Mouse (Mus musculus) forebrain, embryonic 12.5 days (tissue): ENCODE measurements around the gene Tmprss11e. TPM values are rescaled to one million over a fixed set of nuclear protein-coding genes. Genes with fewer than 3 reads are reported as not detected.

Experiments
- ATAC-seq: fragments of 200-750 bp; cut with Nextera tagmentation; 2 replicates; pipeline ENCODE4 v1.8.0; 2017; ENCODE audit warnings: moderate TSS enrichment; ENCODE audit not compliant: low FRiP score
- H3K27ac ChIP-seq: fragments of 300-500 bp; sonication (generic); 2 replicates; pipeline ENCODE4 v1.5.1; 2016; ENCODE audit warnings: mild to moderate bottlenecking
- H3K27me3 ChIP-seq: fragments of 300-500 bp; sonication (generic); 2 replicates; pipeline ENCODE4 v1.6.1; 2016; ENCODE audit warnings: mild to moderate bottlenecking
- H3K36me3 ChIP-seq: fragments of 300-500 bp; sonication (generic); replicated peaks from 2 replicates; pipeline ENCODE4 v1.6.1; 2016; ENCODE audit warnings: mild to moderate bottlenecking
- H3K4me1 ChIP-seq: fragments of 300-500 bp; sonication (generic); 2 replicates; pipeline ENCODE4 v1.6.1; 2016
- H3K4me2 ChIP-seq: fragments of 300-500 bp; sonication (generic); 2 replicates; pipeline ENCODE4 v1.6.1; 2016; ENCODE audit warnings: mild to moderate bottlenecking, moderate library complexity
- H3K4me3 ChIP-seq: fragments of 300-500 bp; sonication (generic); replicated peaks from 2 replicates; pipeline ENCODE4 v1.5.1; 2016; ENCODE audit warnings: mild to moderate bottlenecking
- H3K9ac ChIP-seq: fragments of 300-500 bp; sonication (generic); 2 replicates; pipeline ENCODE4 v1.6.1; 2016; ENCODE audit warnings: mild to moderate bottlenecking
- H3K9me3 ChIP-seq: fragments of 300-500 bp; sonication (generic); 2 replicates; pipeline ENCODE4 v1.6.1; 2016
- WGBS: fragments of 180-500 bp; shearing (Covaris S2); methylation state at CpG from one replicate; pipeline ENCODE4 v1.1.7; 2016; 5-methylcytosine and 5-hydroxymethylcytosine counted together
- polyA plus RNA-seq: library from polyadenylated mRNA; unstranded; fragments of >200 nt; fragmentation: Nextera tagmentation; extraction: Ambion mirVana; gene quantifications from 2 replicates; pipeline ENCODE4 v1.2.1, GENCODE M21; 2016

The Tmprss11e gene
- 0.06 TPM in 1 of 2 replicates, not detected in the other for polyA plus RNA-seq

DNA sequence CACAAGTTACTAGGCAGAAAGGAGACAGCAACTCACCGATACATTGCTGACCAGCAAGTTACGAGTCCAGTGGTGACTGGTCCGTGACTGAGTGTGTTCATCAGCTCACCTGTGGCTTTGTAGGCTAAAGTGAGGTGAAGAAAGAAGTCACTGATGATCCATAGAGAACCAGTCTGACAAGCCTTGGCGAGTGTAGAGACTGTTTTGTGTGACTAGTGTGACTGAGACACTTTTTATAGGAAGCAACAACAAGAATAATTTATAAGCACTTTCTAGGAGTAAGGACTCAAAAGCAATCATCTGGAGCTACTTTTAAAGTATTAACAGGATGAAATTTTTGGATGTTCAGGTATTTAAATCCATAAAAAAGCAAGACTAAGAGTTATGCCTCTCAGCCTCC lies at the start of gene Tmprss11e:
Tmprss11e (minus strand) TSS at position 101 of the 400 bp plus-strand sequence.
- ATAC-seq = no peak
- Histone ChIP-seq H3K9ac (no peak within 1 kb of the TSS), H3K36me3 (no peaks in the 10 kb centered on the region), H3K9me3 (no peaks in the 10 kb centered on the region), H3K4me2 (no peak within 1 kb of the TSS), H3K4me1 (no peaks in the 10 kb centered on the region), H3K4me3 (no peak within 1 kb of the TSS), H3K27ac (no peak within 1 kb of the TSS), H3K27me3 (no peaks in the 10 kb centered on the region)
- WGBS = 82% methylated on average over 4 of the region's 4 CpGs

DNA sequence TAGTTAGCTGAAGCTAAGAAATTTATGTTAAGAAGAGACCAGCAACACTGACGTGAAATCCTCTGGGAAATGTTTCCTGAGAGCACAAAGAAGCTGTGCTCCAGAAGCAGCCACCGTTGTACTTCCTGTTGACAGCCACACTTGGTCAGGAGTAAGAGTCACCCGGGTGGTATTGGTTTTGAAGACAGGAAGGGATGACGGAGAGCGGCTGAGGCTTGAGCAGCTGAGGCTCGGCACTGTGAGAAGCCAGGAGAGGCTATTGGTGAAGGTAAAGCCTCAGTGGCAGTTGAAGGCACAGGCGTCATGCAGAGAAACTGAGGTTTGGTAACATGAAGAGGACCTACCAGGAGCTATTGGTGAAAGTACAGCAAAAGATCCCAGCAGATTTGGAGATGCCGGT lies 47.2 kb upstream of the Tmprss11e start:
- Histone ChIP-seq H3K9me3 (no peaks in the 10 kb centered on the region), H3K36me3 (no peaks in the 10 kb centered on the region), H3K4me1 (no peaks in the 10 kb centered on the region), H3K4me3 (no peak overlapping the region), H3K4me2 (no peak overlapping the region), H3K9ac (no peak overlapping the region), H3K27me3 (no peaks in the 10 kb centered on the region), H3K27ac (no peak overlapping the region)
- no peak for ATAC-seq
- 77% methylated on average over 8 of the region's 8 CpGs for WGBS

DNA sequence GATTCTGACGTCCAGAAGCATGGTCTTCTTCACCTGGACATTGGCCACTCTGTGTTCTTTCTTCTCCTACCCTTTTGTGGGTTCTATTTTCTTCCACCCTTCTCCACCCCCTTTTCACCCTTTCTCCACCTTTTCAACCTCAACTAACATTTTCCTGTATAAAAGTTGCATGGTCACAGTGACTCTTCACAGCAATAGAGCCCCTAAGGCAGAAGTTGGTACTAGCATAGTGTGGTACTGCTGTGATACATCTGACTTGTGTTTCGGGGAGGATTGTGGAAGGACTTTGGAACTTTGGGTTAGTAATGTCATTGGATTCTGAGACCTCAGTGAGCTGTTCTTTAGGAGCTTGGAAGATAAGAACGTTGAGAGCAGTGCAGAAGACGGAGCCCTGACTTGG lies 46.6 kb upstream of the Tmprss11e start:
- 62% methylated on average over 4 of the region's 4 CpGs for WGBS
- H3K4me2 ChIP-seq = no peak overlapping the region
- H3K9ac ChIP-seq = no peak overlapping the region
- ATAC-seq = no peak
- H3K4me1 ChIP-seq = no peaks in the 10 kb centered on the region
- no peaks in the 10 kb centered on the region for H3K9me3 ChIP-seq
- H3K36me3 ChIP-seq = no peaks in the 10 kb centered on the region
- H3K4me3 ChIP-seq = no peak overlapping the region
- no peaks in the 10 kb centered on the region for H3K27me3 ChIP-seq
- no peak overlapping the region for H3K27ac ChIP-seq

DNA sequence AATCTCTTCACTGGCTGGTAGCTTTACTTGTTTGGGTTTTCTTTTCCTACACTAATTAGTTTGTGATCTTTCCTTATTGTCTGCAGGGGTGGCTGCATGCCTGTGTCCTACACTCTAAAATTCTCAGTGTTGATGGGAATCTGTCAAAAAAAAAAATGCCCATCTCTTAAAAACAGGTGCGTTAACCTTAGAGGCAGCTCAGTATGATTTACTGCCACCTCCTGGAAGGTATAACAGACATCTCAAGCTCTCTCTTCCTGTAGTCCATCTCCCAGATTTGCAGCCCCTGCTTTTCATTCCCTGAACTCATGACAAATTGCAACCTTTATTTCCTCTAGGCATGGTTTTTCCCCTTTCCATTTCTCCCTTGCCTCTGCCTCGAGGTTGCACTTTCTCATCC lies 44.3 kb upstream of the Tmprss11e start:
- Histone ChIP-seq H3K4me2 (no peak overlapping the region), H3K9ac (no peak overlapping the region), H3K4me3 (no peak overlapping the region), H3K9me3 (no peaks in the 10 kb centered on the region), H3K4me1 (no peaks in the 10 kb centered on the region; the same call in 1 of the 2 replicates), H3K27me3 (no peaks in the 10 kb centered on the region), H3K36me3 (no peaks in the 10 kb centered on the region), H3K27ac (no peak overlapping the region)
- WGBS = 66% methylated on average over 2 of the region's 2 CpGs
- ATAC-seq = no peak

DNA sequence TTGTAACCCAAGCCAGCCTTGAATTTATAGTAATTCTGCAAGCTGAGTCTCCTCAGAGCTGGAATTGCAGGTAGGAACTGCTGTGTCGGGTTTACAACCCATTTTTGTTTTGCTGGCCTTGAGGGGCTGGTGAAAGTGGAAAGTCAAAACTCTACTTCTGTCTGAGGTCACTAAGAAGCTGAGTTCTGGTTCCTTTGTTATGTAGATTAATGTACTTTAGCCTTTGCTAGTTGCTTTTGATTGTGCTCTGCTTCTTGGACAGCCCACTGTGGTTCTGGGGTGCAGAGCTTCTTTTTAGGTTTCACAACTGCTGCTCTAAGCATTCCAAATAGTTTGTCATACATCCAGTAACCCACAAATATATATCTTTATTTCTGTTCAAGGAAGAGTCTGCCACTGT lies 41.2 kb upstream of the Tmprss11e start:
- H3K4me3 ChIP-seq = no peak overlapping the region
- H3K36me3 ChIP-seq = no peaks in the 10 kb centered on the region
- no peak overlapping the region for H3K27ac ChIP-seq
- no peak overlapping the region for H3K9ac ChIP-seq
- no peak overlapping the region for H3K4me2 ChIP-seq
- no peaks in the 10 kb centered on the region for H3K27me3 ChIP-seq
- WGBS = 41% methylated on average over 1 of the region's 1 CpGs
- no peaks in the 10 kb centered on the region for H3K9me3 ChIP-seq
- no peak for ATAC-seq
- no peaks in the 10 kb centered on the region; the same call in 1 of the 2 replicates for H3K4me1 ChIP-seq

DNA sequence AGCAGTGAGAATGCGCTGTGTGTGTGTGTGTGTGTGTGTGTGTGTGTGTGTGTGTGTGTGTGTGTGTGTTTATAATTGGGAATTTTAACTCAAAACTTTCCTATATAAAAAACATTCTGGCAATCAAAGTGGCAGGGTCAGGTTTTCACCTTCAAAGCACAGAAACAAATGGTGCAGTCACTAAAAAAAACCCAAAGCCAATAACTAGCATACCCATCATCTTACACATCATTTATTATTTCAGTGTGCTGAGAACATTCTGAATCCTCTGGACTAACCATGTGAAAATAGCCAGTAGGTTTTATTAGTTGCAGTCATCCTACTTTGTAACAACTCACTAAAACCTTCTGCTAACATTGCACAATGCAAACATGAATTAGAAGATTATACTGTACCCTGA lies 38.6 kb upstream of the Tmprss11e start:
- H3K4me2 ChIP-seq = no peak overlapping the region
- WGBS = 90% methylated on average over 1 of the region's 1 CpGs
- no peak overlapping the region for H3K9ac ChIP-seq

DNA sequence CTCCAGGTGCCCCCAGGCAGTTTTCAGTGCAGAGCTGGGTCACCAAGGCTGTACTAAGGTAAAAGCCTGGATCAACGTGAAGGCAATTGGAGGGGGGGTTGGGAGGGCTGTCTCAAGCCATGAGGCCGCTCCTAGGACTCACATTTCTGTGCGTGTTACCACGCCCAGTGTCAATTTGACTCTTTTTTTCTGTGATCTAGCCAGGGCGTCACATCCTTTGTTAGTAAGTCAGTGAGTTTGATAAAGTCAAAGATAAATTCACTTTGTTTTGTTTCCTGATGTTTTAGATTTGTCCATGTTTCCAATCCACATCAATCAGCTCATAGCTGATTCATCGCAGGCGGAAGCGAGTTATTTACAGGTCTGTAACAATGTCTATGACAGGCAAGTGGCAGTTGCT lies 37.4 kb upstream of the Tmprss11e start:
- no peak overlapping the region for H3K4me2 ChIP-seq
- H3K9ac ChIP-seq = no peak overlapping the region
- no peak overlapping the region for H3K4me3 ChIP-seq
- WGBS = 71% methylated on average over 8 of the region's 8 CpGs
- ATAC-seq = no peak
- H3K9me3 ChIP-seq = no peaks in the 10 kb centered on the region
- no peaks in the 10 kb centered on the region for H3K36me3 ChIP-seq
- no peaks in the 10 kb centered on the region for H3K27me3 ChIP-seq
- H3K27ac ChIP-seq = no peak overlapping the region
- no peaks in the 10 kb centered on the region; the same call in 1 of the 2 replicates for H3K4me1 ChIP-seq

More for the DNA sequence above, 38.6 kb upstream of the Tmprss11e start:
- H3K27me3 ChIP-seq = no peaks in the 10 kb centered on the region
- no peaks in the 10 kb centered on the region for H3K9me3 ChIP-seq
- no peaks in the 10 kb centered on the region; the same call in 1 of the 2 replicates for H3K4me1 ChIP-seq
- no peak for ATAC-seq
- H3K36me3 ChIP-seq = no peaks in the 10 kb centered on the region
- no peak overlapping the region for H3K27ac ChIP-seq
- no peak overlapping the region for H3K4me3 ChIP-seq

DNA sequence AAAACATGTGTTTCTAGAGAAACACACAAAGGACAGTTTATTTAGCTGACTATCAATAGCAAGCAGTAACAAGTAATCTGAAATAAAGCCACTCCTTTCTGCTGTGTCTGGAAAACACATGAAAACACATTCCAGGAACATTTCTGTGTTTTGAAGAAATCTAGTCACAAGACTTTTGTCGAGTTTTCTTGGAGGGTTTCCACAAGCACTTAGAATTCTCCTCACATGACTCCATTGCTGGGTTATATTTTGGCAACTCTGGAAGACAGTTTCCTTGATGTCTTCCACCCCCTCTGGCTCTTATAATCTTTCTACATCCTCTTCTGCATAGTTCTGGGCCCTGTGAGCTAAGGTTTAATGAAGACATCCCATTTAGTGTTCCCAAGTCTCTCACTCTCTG lies 32.9 kb upstream of the Tmprss11e start:
- no peak for ATAC-seq
- Histone ChIP-seq H3K27me3 (no peaks in the 10 kb centered on the region), H3K9me3 (no peaks in the 10 kb centered on the region), H3K4me3 (no peak overlapping the region), H3K9ac (no peak overlapping the region), H3K27ac (no peak overlapping the region), H3K36me3 (no peaks in the 10 kb centered on the region), H3K4me1 (no peaks in the 10 kb centered on the region), H3K4me2 (no peak overlapping the region)
- 82% methylated on average over 1 of the region's 1 CpGs for WGBS

DNA sequence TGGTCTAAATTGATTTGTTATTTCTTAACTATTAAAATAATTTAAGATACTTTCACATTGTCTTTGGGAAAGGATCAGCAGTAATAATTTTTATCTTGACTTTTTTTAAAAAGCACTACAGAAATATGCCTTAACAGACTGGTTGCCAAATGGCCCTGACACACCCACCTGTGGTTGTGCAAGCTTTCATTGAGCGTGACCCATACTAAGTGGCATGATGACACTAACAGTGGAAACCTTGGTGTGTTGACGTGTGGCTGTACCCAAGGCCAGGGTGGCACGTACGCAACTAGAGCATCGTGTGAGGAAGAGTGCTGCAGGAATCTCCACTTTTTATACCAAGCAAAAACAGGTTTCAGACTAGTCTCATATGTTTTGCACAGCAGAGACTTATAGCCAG lies 31.3 kb upstream of the Tmprss11e start:
- Histone ChIP-seq H3K36me3 (no peaks in the 10 kb centered on the region), H3K4me1 (no peaks in the 10 kb centered on the region), H3K4me2 (no peak overlapping the region), H3K9me3 (no peaks in the 10 kb centered on the region), H3K9ac (no peak overlapping the region), H3K4me3 (no peak overlapping the region), H3K27me3 (no peaks in the 10 kb centered on the region), H3K27ac (no peak overlapping the region)
- no peak for ATAC-seq
- WGBS = 90% methylated on average over 5 of the region's 5 CpGs

DNA sequence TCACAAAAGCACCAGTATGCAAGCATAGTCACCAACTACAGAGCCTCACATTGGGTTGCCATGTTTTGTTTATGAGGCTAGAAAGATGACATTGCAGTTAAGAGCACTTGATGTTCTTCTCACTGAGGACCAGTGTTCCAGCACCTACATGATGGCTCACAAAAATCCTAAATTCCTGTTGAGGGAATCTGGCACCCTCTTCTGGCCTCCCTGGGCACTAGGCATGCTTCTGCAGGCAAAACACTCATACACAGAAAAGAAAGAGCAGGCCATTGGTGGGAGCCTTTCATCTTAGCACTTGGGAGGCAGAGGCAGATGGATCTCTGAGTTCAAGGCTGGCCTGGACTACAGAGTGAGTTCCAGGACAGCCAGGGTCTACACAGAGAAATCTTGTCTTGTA lies 25.4 kb upstream of the Tmprss11e start:
- Histone ChIP-seq H3K4me3 (no peak overlapping the region), H3K4me2 (no peak overlapping the region), H3K9me3 (no peaks in the 10 kb centered on the region), H3K36me3 (no peaks in the 10 kb centered on the region), H3K9ac (no peak overlapping the region), H3K4me1 (no peaks in the 10 kb centered on the region), H3K27me3 (no peaks in the 10 kb centered on the region), H3K27ac (no peak overlapping the region)
- no peak for ATAC-seq

DNA sequence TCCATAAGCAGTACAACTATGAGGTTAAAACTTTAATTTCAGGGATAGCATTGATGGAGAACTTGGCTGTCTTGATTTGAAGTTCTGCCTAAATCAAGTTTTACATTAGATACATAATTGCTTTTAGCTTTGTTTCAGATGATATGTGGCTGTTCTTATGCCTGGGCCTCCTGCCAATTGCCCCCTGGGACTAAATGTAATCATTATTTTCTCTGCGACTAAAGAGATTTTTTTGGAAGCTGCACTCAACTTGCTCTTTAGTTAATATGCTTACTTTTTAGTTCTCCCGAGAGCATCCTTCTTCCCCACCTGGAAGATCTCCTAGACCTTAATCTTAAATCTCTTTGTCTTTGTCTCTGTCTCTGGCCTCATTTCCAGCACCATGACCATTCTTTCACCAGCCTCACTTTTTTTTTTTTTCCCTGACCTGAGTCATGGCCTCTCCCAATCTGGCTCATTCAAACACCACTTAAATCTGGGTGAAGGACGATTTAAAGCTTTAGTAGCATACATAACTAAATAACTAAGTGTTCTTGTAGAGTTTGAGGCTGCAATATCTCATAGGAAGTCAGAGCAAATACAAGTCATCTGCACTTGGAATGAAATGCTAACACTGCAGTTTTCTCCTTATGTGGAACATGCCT lies 23.5 kb upstream of the Tmprss11e start:
- Histone ChIP-seq H3K27me3 (no peaks in the 10 kb centered on the region), H3K4me1 (no peaks in the 10 kb centered on the region), H3K4me3 (no peak overlapping the region), H3K27ac (no peak overlapping the region), H3K4me2 (no peak overlapping the region), H3K9me3 (no peaks in the 10 kb centered on the region), H3K36me3 (no peaks in the 10 kb centered on the region), H3K9ac (no peak overlapping the region)
- WGBS = 58% methylated on average over 3 of the region's 3 CpGs
- ATAC-seq = no peak

DNA sequence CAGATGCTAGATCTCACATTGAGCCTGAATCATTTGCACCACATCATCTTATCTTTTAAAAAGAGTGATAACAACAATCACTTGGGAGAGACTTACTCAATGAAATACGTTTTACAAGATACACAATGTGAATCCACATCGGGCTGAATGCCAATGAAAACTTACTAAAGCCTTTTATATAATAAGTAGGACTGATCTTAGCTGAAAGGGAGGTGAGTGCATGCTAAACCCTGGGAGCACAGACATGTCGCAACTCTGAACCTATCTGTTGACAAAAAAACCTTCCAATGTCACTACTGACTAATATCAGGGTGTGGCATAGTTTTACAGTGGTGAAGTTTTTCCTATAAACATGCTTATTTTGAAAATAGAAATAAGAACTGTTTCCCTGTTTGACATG lies 2.8 kb downstream of the Tmprss11e start:
- WGBS = 86% methylated on average over 3 of the region's 3 CpGs
- ATAC-seq = no peak

DNA sequence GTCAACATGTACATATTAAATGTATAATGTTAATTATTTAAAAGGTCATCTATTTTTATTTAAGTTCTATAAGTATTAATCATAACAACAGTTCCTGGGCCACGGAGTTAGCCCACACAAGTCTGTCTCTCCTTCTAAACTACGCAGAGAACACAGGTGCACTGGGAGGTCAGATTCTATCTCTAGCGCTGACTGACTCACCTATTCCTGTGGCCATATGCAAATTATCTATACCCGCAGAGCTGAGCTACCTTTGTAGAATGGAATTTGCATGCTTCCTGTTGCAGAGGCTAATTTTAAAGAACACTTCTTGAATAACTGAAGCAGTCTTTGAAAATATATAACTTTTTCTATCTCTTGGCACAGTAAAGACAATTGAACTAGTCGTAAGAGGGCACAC lies 4.5 kb downstream of the Tmprss11e start:
- no peak overlapping the region for H3K9ac ChIP-seq
- no peak overlapping the region for H3K27ac ChIP-seq
- H3K4me1 ChIP-seq = no peaks in the 10 kb centered on the region
- no peaks in the 10 kb centered on the region for H3K27me3 ChIP-seq
- no peaks in the 10 kb centered on the region for H3K9me3 ChIP-seq
- WGBS = 82% methylated on average over 5 of the region's 5 CpGs
- H3K4me2 ChIP-seq = no peak overlapping the region
- ATAC-seq = no peak
- no peak overlapping the region for H3K4me3 ChIP-seq
- H3K36me3 ChIP-seq = no peaks in the 10 kb centered on the region

More for the DNA sequence above, 2.8 kb downstream of the Tmprss11e start:
- no peak overlapping the region for H3K4me3 ChIP-seq
- H3K9me3 ChIP-seq = no peaks in the 10 kb centered on the region
- H3K36me3 ChIP-seq = no peaks in the 10 kb centered on the region
- H3K27me3 ChIP-seq = no peaks in the 10 kb centered on the region
- H3K4me1 ChIP-seq = no peaks in the 10 kb centered on the region
- no peak overlapping the region for H3K27ac ChIP-seq
- no peak overlapping the region for H3K9ac ChIP-seq
- H3K4me2 ChIP-seq = no peak overlapping the region
